Mouse (Mus musculus) cerebellum, adult 2 months (tissue): Measurements from ENCODE around the gene Cryzl1.

Source experiments
- CTCF ChIP-seq: fragments of 200-500 bp; IDR thresholded peaks from 2 replicates; pipeline ENCODE4 v1.5.1; 2011; ENCODE audit warnings: low read depth, mild to moderate bottlenecking, control low read depth, low read length, moderate library complexity, borderline replicate concordance; ENCODE audit not compliant: insufficient read depth
- POLR2A ChIP-seq: fragments of 200-500 bp; IDR thresholded peaks from 2 replicates; pipeline ENCODE4 v1.6.1; 2011; ENCODE audit warnings: low read length, control low read depth, borderline replicate concordance; ENCODE audit not compliant: insufficient read depth

- TF ChIP-seq CTCF: no peak
- no peak for TF ChIP-seq POLR2A
Measured at GRCm38 (mm10) chr16:91747567-91747966, 18.8 kb upstream of the Cryzl1 start.
